Mouse (Mus musculus) midbrain, embryonic 13.5 days (tissue): ENCODE results near the gene Fig4. TPM values are rescaled to one million over a fixed set of nuclear protein-coding genes. Genes with fewer than 3 reads are reported as not detected.

ENCODE experiments used
- ATAC-seq: fragments of 200-750 bp; cut with Nextera tagmentation; 2 replicates; pipeline ENCODE4 v1.8.0; 2017; ENCODE audit warnings: mild to moderate bottlenecking, moderate TSS enrichment, moderate library complexity
- H3K27ac ChIP-seq: fragments of 300-500 bp; sonication (generic); 2 replicates; pipeline ENCODE4 v1.5.1; 2015; ENCODE audit warnings: inconsistent platforms, mild to moderate bottlenecking, moderate library complexity
- H3K27me3 ChIP-seq: fragments of 300-500 bp; sonication (generic); 2 replicates; pipeline ENCODE4 v1.6.1; 2015; ENCODE audit warnings: mild to moderate bottlenecking, inconsistent platforms
- H3K36me3 ChIP-seq: fragments of 300-500 bp; sonication (generic); 2 replicates; pipeline ENCODE4 v1.6.1; 2015; ENCODE audit warnings: mild to moderate bottlenecking, inconsistent platforms
- H3K4me1 ChIP-seq: fragments of 300-500 bp; sonication (generic); replicated peaks from 2 replicates; pipeline ENCODE4 v1.6.1; 2015; ENCODE audit warnings: inconsistent platforms
- H3K4me2 ChIP-seq: fragments of 300-500 bp; sonication (generic); replicated peaks from 2 replicates; pipeline ENCODE4 v1.6.1; 2015; ENCODE audit warnings: moderate library complexity, mild to moderate bottlenecking, inconsistent platforms
- H3K4me3 ChIP-seq: fragments of 300-500 bp; sonication (generic); replicated peaks from 2 replicates; pipeline ENCODE4 v1.5.1; 2015; ENCODE audit warnings: mild to moderate bottlenecking, inconsistent platforms
- H3K9ac ChIP-seq: fragments of 300-500 bp; sonication (generic); replicated peaks from 2 replicates; pipeline ENCODE4 v1.6.1; 2015; ENCODE audit warnings: mild to moderate bottlenecking, inconsistent platforms
- H3K9me3 ChIP-seq: fragments of 300-500 bp; sonication (generic); 2 replicates; pipeline ENCODE4 v1.6.1; 2016; ENCODE audit warnings: mild to moderate bottlenecking, inconsistent platforms
- WGBS: fragments of 180-500 bp; shearing (Covaris S2); methylation state at CpG from one replicate; pipeline ENCODE4 v1.1.7; 2015; 5-methylcytosine and 5-hydroxymethylcytosine counted together
- polyA plus RNA-seq: library from polyadenylated mRNA; unstranded; fragments of >200 nt; fragmentation: Nextera tagmentation; extraction: Ambion mirVana; gene quantifications from 2 replicates; pipeline ENCODE4 v1.2.1, GENCODE M21; 2015

Gene Fig4
- polyA plus RNA-seq, 1 experiment from 2014 or later: 27.9 TPM

DNA sequence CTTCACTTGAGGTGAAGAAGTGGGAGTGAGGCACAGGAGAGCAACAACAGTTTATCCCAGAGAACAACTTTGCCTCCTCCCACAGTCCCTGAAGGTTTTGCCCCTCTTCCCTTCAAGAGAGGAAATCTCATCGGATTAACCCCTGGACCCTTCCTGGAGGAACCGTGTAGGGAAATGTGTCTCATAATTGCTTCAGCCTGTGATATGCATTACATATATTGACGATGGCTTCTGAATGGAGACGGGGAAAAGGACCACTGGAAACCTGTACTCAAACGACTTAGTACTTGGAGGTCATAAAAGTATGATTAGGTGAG, 52.4 kb downstream of the Fig4 start:
- Histone ChIP-seq H3K4me3 (no peak overlapping the region), H3K27ac (no peak overlapping the region), H3K9ac (no peak overlapping the region), H3K36me3 (peaks cover 25% of the 10 kb centered on the region), H3K27me3 (no peaks in the 10 kb centered on the region), H3K9me3 (no peaks in the 10 kb centered on the region), H3K4me1 (0 out of 2 replicates have a peak, but pooled peaks cover 12% of the 10 kb centered on the region), H3K4me2 (no peak overlapping the region)
- no peak for ATAC-seq
- 73% methylated on average over 5 of the region's 5 CpGs for WGBS

DNA sequence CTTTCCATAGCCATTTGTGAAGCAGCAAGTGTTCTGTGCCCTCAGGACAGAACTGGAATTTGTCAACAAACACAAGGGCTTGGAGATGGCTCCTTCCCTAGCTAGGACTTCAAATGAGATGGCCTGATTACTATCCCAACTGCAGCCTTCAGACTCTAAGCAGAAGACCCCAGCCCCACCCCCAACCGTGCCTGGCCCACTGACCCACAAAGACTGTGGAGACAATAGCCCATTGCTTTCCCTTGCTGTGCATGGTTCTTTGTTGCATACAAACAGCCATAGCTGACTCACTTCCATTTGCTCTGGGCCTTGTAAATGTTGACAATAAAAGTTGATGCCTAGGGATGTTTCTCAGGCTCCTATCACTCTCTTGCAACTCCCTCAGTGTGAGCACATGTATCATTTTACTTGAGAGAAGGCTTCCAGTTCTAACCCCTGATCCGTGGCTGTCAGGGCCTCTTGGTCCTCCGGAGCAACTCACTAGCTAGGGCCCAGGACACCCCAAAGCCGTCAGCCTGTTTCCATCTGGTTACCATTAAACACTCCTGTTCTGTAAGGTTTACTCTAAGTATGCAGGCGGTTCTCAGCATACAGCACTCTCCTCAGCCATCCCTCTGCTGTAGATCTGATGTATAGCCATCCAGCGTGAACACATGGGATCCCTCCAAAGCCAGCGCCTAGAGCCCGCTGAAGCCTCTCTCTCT, 52.9 kb downstream of the Fig4 start:
- ATAC-seq: no peak
- no peaks in the 10 kb centered on the region for H3K9me3 ChIP-seq
- 69% methylated on average over 8 of the region's 8 CpGs for WGBS
- H3K4me3 ChIP-seq: no peak overlapping the region
- H3K27ac ChIP-seq: no peak overlapping the region
- no peaks in the 10 kb centered on the region for H3K27me3 ChIP-seq
- no peak overlapping the region for H3K4me2 ChIP-seq
- peaks cover 20% of the 10 kb centered on the region for H3K36me3 ChIP-seq
- H3K9ac ChIP-seq: no peak overlapping the region
- peaks cover 16% of the 10 kb centered on the region; the same call in 1 of the 2 replicates for H3K4me1 ChIP-seq

DNA sequence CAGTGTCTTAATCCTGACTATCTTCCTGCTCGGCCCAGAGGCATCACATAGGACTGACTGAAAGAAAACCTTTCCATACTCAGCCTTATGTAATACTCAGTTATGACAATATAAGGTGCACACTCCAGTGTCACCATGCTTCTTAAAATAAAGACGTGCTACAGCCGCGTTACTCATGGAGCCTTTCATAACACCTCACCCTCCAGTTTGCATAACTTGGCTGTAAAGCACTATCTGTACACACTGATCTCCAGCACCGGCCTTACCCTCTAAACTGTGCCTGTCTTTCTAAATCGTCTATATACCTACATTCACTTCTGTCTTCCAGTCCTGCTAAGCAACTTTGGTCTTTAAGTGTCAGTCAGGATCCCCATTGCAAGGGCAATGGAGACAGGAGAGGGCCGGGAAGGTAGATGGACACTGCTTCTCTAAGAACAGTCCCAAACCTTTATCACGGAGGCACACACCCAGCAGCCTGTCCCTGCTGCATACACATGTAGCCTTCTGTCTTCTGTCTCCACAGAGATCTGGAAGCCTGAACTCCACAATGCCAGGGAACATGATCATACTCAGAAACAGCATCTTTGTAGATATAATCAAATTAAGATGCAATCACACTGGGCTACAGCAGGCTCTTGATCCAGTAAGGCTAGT, 53.9 kb downstream of the Fig4 start:
- H3K4me3 ChIP-seq: no peak overlapping the region
- H3K9me3 ChIP-seq: no peaks in the 10 kb centered on the region
- H3K36me3 ChIP-seq: peaks cover 17% of the 10 kb centered on the region
- H3K4me2 ChIP-seq: no peak overlapping the region
- H3K9ac ChIP-seq: no peak overlapping the region
- no peaks in the 10 kb centered on the region for H3K27me3 ChIP-seq
- H3K27ac ChIP-seq: no peak overlapping the region
- whole genome bisulfite sequencing: 93% methylated on average over 8 of the region's 8 CpGs
- peaks cover 16% of the 10 kb centered on the region; the same call in 1 of the 2 replicates for H3K4me1 ChIP-seq
- no peak for ATAC-seq

DNA sequence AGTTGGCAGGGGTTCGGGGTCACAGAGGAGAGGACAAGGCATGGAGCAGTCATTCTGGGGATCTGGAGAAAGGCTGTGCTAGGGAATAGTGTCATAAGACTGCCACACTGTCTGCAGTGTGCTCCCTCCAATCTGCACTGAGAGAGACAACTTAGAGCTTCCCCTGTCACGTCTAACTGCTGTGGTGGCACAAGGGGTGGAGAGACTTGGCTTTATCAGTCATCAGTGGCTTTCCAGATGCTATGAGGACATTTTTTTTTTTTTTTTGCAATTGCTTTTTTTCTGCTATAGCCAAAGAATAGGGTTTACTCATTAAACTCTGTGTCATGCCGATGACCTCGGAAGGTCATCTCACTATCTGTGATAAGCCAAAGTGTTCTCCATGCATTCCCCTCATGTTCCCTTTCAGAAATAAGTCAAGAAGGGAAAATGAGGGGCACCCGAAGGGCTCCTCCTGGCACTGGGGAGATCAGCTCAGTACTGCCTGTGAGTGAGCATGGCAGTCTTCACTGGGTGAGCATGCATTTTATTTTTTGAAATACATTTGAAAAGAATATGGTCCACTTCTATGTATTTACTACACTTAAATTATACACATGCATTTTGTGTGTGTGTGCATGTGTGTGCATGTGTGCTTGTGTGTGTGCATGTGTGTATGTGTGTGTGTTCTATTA, 55.1 kb downstream of the Fig4 start:
- 93% methylated on average over 5 of the region's 5 CpGs for WGBS
- Histone ChIP-seq H3K36me3 (peaks cover 11% of the 10 kb centered on the region), H3K27me3 (no peaks in the 10 kb centered on the region), H3K9ac (no peak overlapping the region), H3K4me1 (peaks cover 16% of the 10 kb centered on the region; the same call in 1 of the 2 replicates), H3K9me3 (no peaks in the 10 kb centered on the region), H3K4me3 (no peak overlapping the region), H3K4me2 (no peak overlapping the region), H3K27ac (no peak overlapping the region)
- ATAC-seq: no peak

DNA sequence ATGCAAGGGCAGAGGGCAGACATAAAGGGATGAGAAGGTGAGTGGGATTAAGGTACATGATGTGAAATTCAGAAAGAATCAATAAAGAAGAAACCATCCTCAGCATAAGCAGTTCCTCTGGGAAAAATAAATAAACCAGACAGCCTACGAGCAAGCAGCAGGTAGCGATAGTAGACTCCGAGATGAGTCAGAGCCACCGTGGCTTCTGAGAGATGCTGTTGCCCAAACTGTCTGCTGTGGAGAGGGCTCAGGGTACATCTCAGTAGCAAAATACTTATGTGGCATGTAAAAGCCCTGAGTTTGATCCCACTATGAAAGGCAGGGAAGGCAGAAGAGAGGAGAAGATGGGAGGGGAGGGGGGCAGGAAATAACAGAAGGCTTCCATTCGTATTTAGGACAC, 56.9 kb downstream of the Fig4 start:
- WGBS: 62% methylated on average over 5 of the region's 5 CpGs
- Histone ChIP-seq H3K27me3 (no peaks in the 10 kb centered on the region), H3K4me3 (no peak overlapping the region), H3K4me2 (no peak overlapping the region), H3K9ac (no peak overlapping the region), H3K9me3 (no peaks in the 10 kb centered on the region), H3K4me1 (peaks cover 16% of the 10 kb centered on the region; the same call in 1 of the 2 replicates), H3K27ac (no peak overlapping the region), H3K36me3 (peaks cover 1% of the 10 kb centered on the region)
- no peak for ATAC-seq

DNA sequence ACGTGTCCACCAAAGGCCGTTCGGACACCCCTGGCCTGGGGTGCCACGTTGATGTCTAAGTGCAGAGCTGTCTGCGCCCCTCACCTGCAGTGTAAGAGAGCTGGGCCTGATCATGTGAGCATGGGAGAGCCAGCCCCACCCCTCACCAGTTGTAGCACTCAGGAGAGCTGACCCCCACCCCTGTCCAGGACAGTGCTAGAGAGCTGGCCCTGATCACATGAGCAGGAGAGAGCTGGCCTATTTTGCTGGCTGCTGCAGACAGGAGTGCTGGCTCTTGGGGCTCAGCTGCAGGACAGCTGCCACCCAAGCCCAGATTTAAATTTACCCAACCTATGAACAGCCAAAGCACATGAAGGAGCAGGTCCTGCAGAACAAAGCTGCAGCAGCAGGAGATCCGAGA, 57.6 kb downstream of the Fig4 start:
- Histone ChIP-seq H3K4me3 (no peak overlapping the region), H3K9ac (no peak overlapping the region), H3K27ac (no peak overlapping the region), H3K27me3 (no peaks in the 10 kb centered on the region), H3K4me2 (no peak overlapping the region), H3K9me3 (no peaks in the 10 kb centered on the region), H3K36me3 (no peaks in the 10 kb centered on the region; the same call in 1 of the 2 replicates), H3K4me1 (peaks cover 14% of the 10 kb centered on the region; the same call in 1 of the 2 replicates)
- 88% methylated on average over 6 of the region's 6 CpGs for WGBS
- peak; percentile 67 for ATAC-seq

DNA sequence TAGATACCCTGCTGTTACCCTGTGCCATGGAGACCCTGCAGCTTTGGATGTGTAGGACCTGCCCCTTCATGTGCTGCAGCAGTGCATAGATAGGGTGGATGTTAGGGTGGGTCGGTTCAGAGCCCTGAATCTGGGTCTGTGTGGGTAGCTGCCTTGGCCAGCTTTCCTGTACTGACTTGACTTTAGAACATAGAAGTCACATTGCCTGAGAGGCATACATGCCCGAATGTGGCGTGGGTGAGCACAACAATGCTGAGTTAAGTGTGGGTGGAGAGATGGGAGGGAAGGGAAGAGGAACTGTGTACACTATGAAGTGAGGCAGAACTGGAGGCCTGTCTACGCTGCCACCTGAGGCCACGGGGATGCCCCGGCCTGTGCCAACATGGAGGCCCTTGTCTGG, 58.0 kb downstream of the Fig4 start:
- Histone ChIP-seq H3K9ac (no peak overlapping the region), H3K4me3 (no peak overlapping the region), H3K9me3 (no peaks in the 10 kb centered on the region), H3K4me2 (no peak overlapping the region), H3K27ac (no peak overlapping the region), H3K36me3 (peaks cover 2% of the 10 kb centered on the region; the same call in 1 of the 2 replicates), H3K27me3 (no peaks in the 10 kb centered on the region), H3K4me1 (peaks cover 10% of the 10 kb centered on the region; the same call in 1 of the 2 replicates)
- 87% methylated on average over 6 of the region's 6 CpGs for WGBS
- peak; percentile 55 for ATAC-seq

DNA sequence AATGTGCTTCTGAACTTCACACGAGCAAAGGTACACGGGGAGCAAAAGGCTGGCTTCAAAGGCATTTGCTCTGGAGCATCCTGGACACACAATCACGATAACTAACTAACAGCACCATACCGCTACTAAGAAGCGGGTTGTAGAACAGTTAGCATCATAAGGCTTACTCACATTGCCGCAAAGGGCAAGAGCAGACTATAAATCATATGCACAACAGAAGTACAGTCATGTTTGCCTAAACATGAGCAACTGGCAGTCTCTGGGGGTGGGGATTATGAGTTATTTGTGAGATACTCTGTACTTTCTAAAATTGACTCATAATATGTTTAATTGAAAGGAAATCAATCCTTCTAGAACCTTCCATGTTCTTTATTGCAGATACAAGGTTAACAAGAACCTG, 59.1 kb downstream of the Fig4 start:
- no peaks in the 10 kb centered on the region for H3K9me3 ChIP-seq
- H3K4me3 ChIP-seq: no peak overlapping the region
- no peak for ATAC-seq
- no peak overlapping the region for H3K4me2 ChIP-seq
- no peak overlapping the region for H3K27ac ChIP-seq
- no peaks in the 10 kb centered on the region for H3K27me3 ChIP-seq
- H3K9ac ChIP-seq: no peak overlapping the region
- H3K36me3 ChIP-seq: peaks cover 4% of the 10 kb centered on the region; the same call in 1 of the 2 replicates
- 96% methylated on average over 6 of the region's 6 CpGs for WGBS
- peaks cover 8% of the 10 kb centered on the region; the same call in 1 of the 2 replicates for H3K4me1 ChIP-seq

DNA sequence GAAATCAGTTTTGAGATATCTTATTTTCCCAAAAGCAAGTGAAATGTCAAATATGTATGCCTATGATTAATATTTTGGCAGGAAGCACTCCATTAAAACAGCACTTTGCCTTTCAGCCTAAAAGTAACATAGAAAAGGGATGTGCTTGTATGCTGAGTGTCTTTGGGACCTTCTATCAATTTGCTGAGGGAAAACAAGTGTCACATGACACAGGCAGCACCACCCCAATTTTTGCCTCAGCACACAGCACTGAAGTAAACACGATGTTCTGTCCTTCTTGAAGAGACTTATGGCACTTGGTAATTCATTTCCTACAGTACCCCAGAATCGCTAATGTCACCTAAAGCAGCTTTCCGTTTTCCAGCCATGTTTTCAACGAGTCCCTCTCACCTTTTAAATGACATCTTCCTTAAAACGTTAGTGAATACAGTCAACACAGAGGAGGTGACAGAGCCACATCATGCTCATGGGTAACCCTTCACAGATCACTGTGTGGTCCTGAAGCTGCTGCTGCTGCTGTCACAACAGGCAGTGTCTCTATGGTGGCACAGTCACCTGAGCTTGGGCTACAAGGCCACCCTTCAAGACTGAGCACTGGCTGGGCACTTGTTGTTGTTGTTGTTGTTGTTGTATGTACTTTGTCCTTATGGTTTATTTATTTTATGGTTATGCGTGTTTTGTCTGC, 61.4 kb downstream of the Fig4 start:
- H3K27me3 ChIP-seq: no peaks in the 10 kb centered on the region
- no peak overlapping the region for H3K4me2 ChIP-seq
- peaks cover 8% of the 10 kb centered on the region; the same call in 1 of the 2 replicates for H3K4me1 ChIP-seq
- WGBS: 83% methylated on average over 6 of the region's 6 CpGs
- peaks cover 4% of the 10 kb centered on the region; the same call in 1 of the 2 replicates for H3K36me3 ChIP-seq
- no peak overlapping the region for H3K27ac ChIP-seq
- ATAC-seq: no peak
- no peaks in the 10 kb centered on the region for H3K9me3 ChIP-seq
- H3K9ac ChIP-seq: no peak overlapping the region
- H3K4me3 ChIP-seq: no peak overlapping the region

DNA sequence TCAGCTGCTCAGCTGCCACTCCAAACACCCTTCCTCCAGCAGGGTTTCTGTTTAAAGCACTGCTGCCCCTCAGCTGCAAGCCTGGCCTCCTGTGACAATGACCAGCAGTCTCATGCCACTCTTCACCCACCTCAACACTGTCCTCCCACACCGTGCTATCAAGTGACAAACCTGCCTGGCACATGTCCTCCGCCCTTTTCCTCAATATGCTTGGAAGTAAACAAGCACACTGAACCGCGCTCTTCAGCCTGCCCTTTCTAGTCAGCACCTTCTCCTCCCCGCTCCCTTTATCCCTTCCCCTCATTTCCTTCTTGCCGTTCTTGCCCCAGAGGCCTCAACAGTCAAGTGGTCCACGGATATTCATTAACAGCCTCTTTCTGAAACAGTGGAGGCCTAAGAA, 62.0 kb downstream of the Fig4 start:
- H3K9me3 ChIP-seq: no peaks in the 10 kb centered on the region
- H3K27me3 ChIP-seq: no peaks in the 10 kb centered on the region
- H3K4me2 ChIP-seq: no peak overlapping the region
- 68% methylated on average over 7 of the region's 7 CpGs for WGBS
- H3K9ac ChIP-seq: no peak overlapping the region
- no peak overlapping the region for H3K27ac ChIP-seq
- peaks cover 4% of the 10 kb centered on the region; the same call in 1 of the 2 replicates for H3K36me3 ChIP-seq
- ATAC-seq: no peak
- no peak overlapping the region for H3K4me3 ChIP-seq
- peaks cover 6% of the 10 kb centered on the region; the same call in 1 of the 2 replicates for H3K4me1 ChIP-seq

DNA sequence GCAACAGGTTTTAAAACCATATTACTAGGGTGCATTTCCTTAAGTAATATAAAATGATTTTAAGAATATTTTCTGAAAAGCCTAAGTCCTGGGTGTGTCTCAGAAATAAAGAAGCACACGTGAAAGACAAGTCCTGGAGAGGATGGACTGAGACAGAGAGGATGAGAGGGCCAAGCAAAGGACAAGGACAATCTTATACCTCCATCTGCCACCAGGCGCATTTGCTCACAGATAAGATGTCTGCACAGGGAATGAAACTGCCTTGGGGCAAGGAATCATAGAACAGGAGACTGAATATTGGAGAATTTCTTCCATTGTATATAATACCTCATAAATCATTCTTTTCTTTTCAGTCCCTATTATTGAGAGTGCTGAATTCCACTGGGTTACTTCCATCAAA, 67.0 kb downstream of the Fig4 start:
- WGBS: 84% methylated on average over 2 of the region's 2 CpGs
- no peaks in the 10 kb centered on the region for H3K4me1 ChIP-seq
- H3K9me3 ChIP-seq: no peaks in the 10 kb centered on the region
- no peak overlapping the region for H3K9ac ChIP-seq
- H3K27ac ChIP-seq: no peak overlapping the region
- H3K4me3 ChIP-seq: no peak overlapping the region
- ATAC-seq: no peak
- H3K36me3 ChIP-seq: peaks cover 4% of the 10 kb centered on the region; the same call in 1 of the 2 replicates
- H3K4me2 ChIP-seq: no peak overlapping the region
- no peaks in the 10 kb centered on the region for H3K27me3 ChIP-seq

DNA sequence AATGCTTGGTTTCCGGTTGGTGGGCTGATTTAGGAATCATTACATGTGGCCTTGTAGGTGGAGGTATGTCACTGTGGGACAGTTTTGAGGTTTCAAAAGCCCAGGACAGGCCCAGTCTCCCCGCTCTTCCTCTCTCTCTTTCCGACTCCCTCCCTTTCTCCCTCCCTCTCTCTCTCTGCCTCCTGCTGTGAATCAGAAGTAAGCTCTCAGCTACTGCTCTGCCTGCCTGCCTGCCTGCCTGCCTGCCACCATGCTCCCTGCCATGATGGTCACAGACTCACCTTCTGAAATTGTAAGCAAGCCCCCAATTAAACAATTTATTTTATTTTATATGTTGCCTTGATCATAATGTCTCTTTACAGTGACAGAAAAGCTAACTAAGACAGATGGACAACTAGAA, 67.5 kb downstream of the Fig4 start:
- H3K27me3 ChIP-seq: no peaks in the 10 kb centered on the region
- H3K36me3 ChIP-seq: peaks cover 4% of the 10 kb centered on the region; the same call in 1 of the 2 replicates
- no peak overlapping the region for H3K27ac ChIP-seq
- H3K4me1 ChIP-seq: no peaks in the 10 kb centered on the region
- H3K4me2 ChIP-seq: no peak overlapping the region
- 70% methylated on average over 3 of the region's 3 CpGs for WGBS
- no peak for ATAC-seq
- no peak overlapping the region for H3K9ac ChIP-seq
- H3K4me3 ChIP-seq: no peak overlapping the region
- no peaks in the 10 kb centered on the region for H3K9me3 ChIP-seq
